Mouse (Mus musculus) lung, postnatal 0 days (tissue): Measurements from ENCODE around the gene Rapsn.

ENCODE experiments used
- CTCF ChIP-seq: IDR thresholded peaks from 2 replicates; pipeline ENCODE4 v1.5.1; 2016; ENCODE audit warnings: antibody characterized with exemption, mild to moderate bottlenecking
- EP300 ChIP-seq: IDR thresholded peaks from 2 replicates; pipeline ENCODE4 v1.6.1; 2016; ENCODE audit warnings: antibody characterized with exemption, mild to moderate bottlenecking, control low read depth

- TF ChIP-seq CTCF (no peak), EP300 (no peak)
Observed at GRCm38 (mm10) chr2:91026491-91026890, 8.9 kb upstream of the Rapsn start.
